Mouse (Mus musculus) heart, postnatal 25 days (tissue): ENCODE results near the gene Impdh2. TPM values are rescaled to one million over a fixed set of nuclear protein-coding genes. Genes with fewer than 3 reads are reported as not detected.

ENCODE experiments used
- DNase-seq: peaks from one replicate; pipeline ENCODE4 v3.0.0; 2022; ENCODE audit warnings: low spot score
- intact Hi-C: fragments of 180-260 bp; cut with DNase I; formaldehyde crosslinking; loops from one replicate; pipeline ENCODE4 v1.15.1; 2025
- total RNA-seq, 2 experiments: library from RNA; stranded (reverse); gene quantifications; 2 replicates each; pipeline ENCODE4 v1.2.3; 2021

The Impdh2 gene
- total RNA-seq: 10 to 100 TPM; 47.5 to 47.6 TPM

GRCm38 (mm10) chr9:108560227-108560841, at the start of gene Impdh2:
Gene Impdh2 (plus strand): TSS chr9:108560286.
- intact Hi-C loops: no loop called here
- peak; percentile 96 for DNase-seq

DNA sequence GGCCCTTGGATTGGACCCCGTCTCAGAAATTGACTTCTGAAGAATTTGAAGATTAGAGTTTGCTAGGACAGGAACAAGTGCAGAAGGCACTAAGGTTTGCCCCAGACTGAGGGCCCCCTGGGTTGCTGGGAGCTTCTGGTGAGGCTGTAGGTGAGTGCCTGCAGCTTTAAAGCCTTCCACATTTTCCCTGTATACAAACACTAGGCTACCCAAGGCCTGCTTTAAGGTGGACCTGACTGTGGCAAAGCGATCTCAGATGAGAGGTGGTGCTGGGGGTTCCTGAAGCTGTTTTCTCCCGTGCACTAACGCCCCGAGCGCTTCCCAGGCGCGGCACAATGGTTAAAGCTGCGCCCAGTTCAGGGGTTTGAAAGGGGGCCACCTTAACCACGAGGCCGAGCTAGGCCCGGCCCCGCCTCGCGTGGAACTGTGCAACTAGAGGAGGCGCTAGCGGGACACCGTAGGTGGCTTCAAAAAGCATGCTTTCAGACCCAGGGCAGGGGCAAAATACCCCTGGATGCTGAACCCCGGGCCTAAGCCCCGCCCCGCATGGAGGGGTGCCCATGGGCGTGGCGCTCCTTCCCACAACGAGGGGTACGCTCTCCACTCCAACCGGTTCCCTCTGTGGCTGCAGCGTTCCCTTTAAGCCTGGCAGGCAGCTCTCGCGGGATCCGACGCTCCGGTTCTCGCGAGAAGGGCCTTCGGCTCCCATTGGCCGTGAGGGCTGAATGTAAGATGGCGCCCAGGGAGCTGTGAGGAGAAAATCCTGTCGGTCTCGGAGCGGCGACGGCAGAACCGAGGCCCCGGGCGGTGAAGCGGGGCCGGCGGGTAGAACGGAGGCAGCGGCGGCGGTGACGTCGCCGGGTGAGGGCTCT, 43.5 kb upstream of the Impdh2 start, which contains the start of gene Qrich1:
Gene Qrich1, plus strand, starts transcription at position 427 of the 872 bp plus-strand sequence.
- DNase-seq: peak; percentile 92
- intact Hi-C loops: no loop called here

DNA sequence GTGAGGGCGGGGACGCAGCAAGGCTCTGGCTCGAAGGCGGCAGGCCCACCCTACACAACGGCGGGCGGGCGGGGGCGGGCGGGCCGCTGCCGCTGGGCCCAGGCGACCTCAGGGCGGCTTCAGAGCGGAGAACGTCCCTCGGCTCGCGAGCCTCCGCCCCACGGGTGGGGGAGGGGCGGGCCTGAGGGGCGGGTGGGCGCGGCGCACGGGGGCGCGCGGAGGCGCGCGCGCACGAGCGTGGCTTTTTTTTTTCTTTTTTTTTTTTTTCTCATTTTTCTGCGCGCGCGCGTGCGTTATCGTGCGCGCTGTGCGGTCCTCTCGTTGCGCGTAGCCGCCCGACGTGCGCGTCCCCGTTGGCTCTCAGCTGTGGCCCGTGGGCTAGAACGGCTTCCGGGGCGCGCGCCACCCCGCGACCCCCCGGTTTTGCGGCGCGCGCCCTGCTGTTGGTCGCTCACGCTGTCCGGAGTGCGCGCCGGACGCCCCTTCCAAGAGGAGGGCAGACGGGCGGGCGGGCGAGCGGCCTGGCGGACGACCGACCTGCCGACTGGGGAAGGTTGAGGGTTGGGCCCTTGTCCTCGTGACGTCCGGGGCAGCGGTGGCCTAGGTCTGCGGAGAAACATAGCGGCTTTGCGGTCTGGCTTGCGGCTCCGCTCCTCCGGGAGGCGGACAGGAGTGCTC, 42.7 kb upstream of the Impdh2 start:
- intact Hi-C loops: no loop called here

DNA sequence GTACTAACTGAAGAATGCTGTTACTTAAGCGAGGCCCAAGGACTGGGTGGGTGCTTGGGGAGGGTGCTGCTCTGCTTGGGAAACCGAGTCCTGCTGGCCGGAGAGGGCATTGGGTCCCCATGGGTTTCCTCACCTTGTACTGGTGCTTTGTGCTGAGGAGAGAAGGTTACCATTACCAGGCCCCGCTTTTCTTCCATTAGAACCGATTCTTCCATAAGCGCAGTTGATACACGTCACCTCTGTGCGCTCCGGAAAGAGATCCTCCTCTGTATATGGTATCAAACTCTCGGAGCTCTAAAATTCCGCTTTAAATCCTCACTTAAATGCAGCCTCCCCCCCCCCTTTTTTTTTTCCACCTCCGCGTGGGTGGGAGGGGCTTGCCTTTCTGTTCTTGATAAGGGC, 42.2 kb upstream of the Impdh2 start:
- no peak for DNase-seq
- intact Hi-C loops: no loop called here

More for the DNA sequence above, 42.7 kb upstream of the Impdh2 start:
- DNase-seq: peak; percentile 71

DNA sequence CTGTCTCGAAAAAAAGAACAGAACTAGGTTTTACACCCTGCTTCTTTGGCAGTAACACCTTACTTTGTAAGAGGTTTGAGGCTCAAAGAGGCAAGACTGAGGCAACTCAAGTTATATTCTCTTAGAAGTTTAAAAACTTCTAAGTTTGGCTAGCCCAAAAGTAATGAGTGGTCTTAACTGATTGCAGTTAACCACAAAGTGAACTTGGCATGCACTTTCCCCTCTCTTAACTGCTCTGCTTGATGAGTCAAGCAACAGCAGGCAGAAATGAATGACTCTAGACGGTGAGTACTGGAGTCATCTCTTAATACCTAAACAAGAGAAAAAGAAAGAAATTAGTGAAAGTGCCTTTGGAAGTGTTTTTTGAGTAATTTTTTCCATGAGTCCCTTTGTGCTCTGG, 38.5 kb upstream of the Impdh2 start:
- intact Hi-C loops: loop anchor here (5.0 kb wide), 1 partner anchor 36 kb away; no protein-coding TSS in a partner anchor
- no peak for DNase-seq

DNA sequence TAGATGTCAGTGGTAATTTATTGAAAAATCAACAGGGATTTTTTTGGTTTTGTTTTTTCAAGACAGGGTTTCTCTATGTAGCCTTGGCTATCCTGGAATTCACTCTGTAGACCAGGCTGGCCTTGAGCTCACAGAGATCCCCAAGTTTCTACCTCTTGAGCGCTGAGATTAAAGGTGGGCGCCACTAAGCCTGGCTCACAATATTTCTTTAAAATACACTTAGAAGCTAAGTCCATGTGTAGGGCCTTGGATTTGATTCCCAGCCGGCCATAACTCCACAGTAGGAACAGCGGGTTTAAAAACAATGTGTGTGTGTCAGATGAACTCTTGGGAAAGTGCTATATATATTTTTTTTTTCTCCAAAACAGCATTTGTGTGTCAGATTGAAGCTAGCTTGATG, 36.7 kb upstream of the Impdh2 start:
- intact Hi-C loops: loop anchor here (5.0 kb wide), 1 partner anchor 34 kb away; no protein-coding TSS in a partner anchor
- DNase-seq: no peak

GRCm38 (mm10) chr9:108525400-108525799, 34.7 kb upstream of the Impdh2 start:
- intact Hi-C loops: no loop called here
- no peak for DNase-seq

DNA sequence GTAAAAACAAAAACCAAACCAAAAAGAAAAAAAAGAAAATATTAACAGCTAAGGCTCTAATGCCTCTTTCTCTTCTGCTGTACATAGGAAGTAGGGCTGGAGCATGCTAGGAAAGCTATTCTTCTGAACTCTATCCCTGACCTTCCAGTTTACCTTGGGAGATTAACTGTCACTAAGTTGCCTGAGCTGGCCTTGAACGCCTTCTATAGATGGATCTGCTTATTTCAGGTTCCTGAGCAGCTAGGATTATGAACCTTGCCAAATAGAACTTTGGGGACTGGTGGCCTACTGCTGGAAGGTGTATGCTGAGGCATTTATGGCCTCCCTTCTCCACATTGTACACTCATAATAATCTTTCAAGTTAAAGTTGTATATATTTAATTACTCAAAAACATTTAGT, 29.1 kb upstream of the Impdh2 start:
- DNase-seq: no peak
- intact Hi-C loops: no loop called here

- no peak for DNase-seq
- intact Hi-C loops: no loop called here
Measured at GRCm38 (mm10) chr9:108531496-108531895, 28.6 kb upstream of the Impdh2 start.

DNA sequence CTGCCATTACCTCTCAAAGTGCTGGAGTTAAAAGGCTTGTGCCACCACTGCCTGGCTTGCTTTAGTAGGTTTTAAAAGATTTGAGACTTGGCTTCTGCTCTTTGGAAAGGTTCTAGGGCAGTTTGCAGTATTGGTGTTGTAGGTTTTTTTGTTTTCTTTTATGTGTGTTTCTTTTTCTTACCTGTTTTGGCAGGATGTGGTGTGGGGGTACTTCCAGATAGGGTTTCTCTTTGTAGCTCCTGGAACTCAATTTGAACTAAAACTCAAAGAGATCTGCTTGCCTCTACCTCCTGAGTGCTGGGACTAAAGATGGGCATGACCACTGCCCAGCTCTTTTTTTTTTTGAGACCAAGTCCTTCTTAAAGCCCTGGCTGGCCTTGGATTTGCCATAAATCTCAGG, 19.2 kb upstream of the Impdh2 start:
- no peak for DNase-seq
- intact Hi-C loops: no loop called here

GRCm38 (mm10) chr9:108545986-108546385, 14.1 kb upstream of the Impdh2 start:
- DNase-seq: no peak
- intact Hi-C loops: no loop called here

- intact Hi-C loops: no loop called here
- DNase-seq: no peak
Measured at GRCm38 (mm10) chr9:108546875-108547274, 13.2 kb upstream of the Impdh2 start.

DNA sequence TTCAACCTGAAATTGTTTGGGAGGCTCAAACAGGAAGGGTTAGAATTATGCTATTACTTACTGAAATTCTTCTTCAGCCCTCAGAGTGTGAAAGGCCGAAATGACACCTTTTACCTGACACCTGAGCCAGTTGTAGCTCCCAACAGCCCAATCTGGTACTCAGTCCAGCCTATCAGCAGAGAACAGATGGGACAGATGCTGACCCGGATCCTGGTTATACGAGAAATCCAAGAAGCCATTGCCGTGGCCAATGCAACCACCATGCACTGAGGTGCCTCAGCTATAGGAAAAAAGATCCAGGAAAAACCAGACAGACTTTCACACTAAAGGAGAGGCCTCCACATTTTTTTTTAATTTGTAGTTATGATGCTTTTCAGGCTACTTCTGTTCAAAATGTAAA, 917 bp upstream of the Impdh2 start:
- DNase-seq: no peak
- intact Hi-C loops: loop anchor here (5.0 kb wide), 1 partner anchor 37 kb away; no protein-coding TSS in a partner anchor

GRCm38 (mm10) chr9:108563671-108564070, 3.6 kb downstream of the Impdh2 start:
- intact Hi-C loops: no loop called here
- DNase-seq: no peak

DNA sequence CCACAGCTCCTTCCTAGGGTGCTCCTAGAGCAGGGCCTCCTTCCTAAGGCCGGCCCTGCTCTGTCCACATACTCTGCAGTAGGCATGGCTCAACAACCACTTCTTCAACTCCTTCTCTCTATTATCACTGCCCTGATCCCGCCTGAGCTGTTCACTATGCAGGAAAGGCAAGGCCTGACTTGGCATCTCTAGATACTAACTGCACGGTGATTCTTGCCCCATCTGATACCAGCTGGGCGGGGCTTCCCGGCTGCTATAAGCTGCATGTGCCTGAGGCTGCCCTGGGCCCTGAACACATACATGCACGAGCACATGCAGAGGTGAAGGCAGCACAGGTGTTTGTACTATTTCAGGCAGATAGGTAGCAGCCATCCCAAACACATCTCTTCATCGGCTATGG, 4.0 kb downstream of the Impdh2 start:
- intact Hi-C loops: no loop called here
- no peak for DNase-seq

- DNase-seq: no peak
- intact Hi-C loops: no loop called here
Measured at GRCm38 (mm10) chr9:108565881-108566814, 6.1 kb downstream of the Impdh2 start.

DNA sequence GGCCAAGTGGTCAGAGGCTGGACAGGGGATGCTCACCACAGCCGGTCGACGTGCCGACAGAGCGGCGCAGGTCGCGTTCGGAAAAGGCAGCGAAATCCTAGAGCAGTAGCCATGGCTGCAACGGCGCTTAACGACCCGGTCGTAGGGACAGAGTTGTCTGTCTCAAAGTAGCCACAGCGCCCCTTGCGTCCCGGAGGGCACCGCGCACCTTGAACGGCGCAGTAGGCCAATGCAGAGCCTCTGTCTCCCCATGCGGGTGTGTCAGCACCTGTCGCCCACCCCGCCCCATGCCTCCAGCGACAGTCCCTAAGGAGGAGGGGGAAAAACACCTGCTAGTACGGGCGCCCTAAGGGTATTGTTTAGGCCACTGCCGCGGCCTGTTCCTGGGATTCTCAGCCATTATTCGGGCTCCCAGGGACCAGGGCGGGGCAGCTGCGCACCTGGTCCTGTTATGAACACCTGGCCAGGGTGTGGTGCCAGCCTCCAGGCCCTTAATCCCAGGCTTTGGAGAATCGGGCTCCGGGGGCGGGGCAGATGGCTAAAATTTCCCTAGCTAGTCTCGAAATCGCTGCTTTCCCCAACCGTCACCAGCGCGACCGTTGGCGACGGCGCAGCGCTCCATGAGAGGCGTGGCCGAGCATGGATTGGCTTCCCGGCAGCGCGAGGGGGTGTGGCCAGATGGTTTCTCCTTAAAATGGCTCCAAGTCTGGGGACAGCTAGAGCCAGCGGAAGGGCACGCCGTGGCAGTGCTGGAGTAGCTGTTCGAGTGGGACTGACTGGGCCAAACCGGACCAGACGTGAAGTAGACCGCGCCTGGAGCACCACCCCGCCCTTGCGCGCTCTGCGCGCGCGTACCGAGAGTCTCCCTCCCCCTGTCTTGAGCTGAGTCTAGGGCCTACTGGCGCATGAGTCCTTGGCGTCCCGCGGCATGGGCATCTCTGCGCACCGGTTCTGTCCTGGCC, 7.0 kb downstream of the Impdh2 start, which contains the start of gene Ndufaf3:
Gene Ndufaf3, minus strand, starts transcription at position 620 of the 962 bp plus-strand sequence.
- intact Hi-C loops: no loop called here
- DNase-seq: peak; percentile 92

GRCm38 (mm10) chr9:108567931-108568419, 7.9 kb downstream of the Impdh2 start:
- DNase-seq: no peak
- intact Hi-C loops: no loop called here
